Mouse (Mus musculus) bone marrow macrophage, adult 2 months (primary cell): Measurements from ENCODE around the gene Col4a2. TPM values are rescaled to one million over a fixed set of nuclear protein-coding genes. Genes with fewer than 3 reads are reported as not detected.
A peak's percentile ranks its signal among the peaks of the same experiment; 100 is the strongest.

ENCODE experiments used
- H3K27ac ChIP-seq: 2 replicates; pipeline ENCODE4 v1.5.1; 2012; ENCODE audit warnings: low read depth, low read length; ENCODE audit not compliant: insufficient read depth
- H3K4me1 ChIP-seq: 2 replicates; pipeline ENCODE4 v1.6.1; 2012; ENCODE audit warnings: low read length; ENCODE audit not compliant: control insufficient read depth, insufficient read depth
- H3K4me3 ChIP-seq: 2 replicates; pipeline ENCODE4 v1.5.1; 2012; ENCODE audit warnings: mild to moderate bottlenecking, low read length, moderate library complexity; ENCODE audit not compliant: insufficient read depth
- CTCF ChIP-seq: IDR thresholded peaks from 2 replicates; pipeline ENCODE4 v1.5.1; 2012; ENCODE audit warnings: low read depth, mild to moderate bottlenecking, low read length, moderate library complexity
- POLR2A ChIP-seq: IDR thresholded peaks from 2 replicates; pipeline ENCODE4 v1.6.1; 2012; ENCODE audit warnings: mild to moderate bottlenecking, low read depth, low read length, borderline replicate concordance
- polyA plus RNA-seq: library from polyadenylated mRNA; stranded (reverse); fragments of >200 nt; gene quantifications from 2 replicates; pipeline ENCODE4 v1.2.4, GENCODE M21; 2012; ENCODE audit not compliant: missing spikeins, insufficient read depth, insufficient read length

Col4a2 gene
- polyA plus RNA-seq, 1 experiment: 2.6 TPM

- TF ChIP-seq CTCF (no peak), POLR2A (no peak)
- Histone ChIP-seq H3K27ac (no peak overlapping the region), H3K4me1 (peaks cover 9% of the 10 kb centered on the region), H3K4me3 (no peak overlapping the region)
Observed at GRCm38 (mm10) chr8:11292611-11293010, 20.0 kb upstream of the Col4a2 start.

- no peak for TF ChIP-seq CTCF
- TF ChIP-seq POLR2A: no peak
- Histone ChIP-seq H3K4me3 (no peak overlapping the region), H3K27ac (no peak overlapping the region), H3K4me1 (peaks cover 11% of the 10 kb centered on the region)
Observed at GRCm38 (mm10) chr8:11296282-11296943, 16.2 kb upstream of the Col4a2 start.

- peaks cover 11% of the 10 kb centered on the region for H3K4me1 ChIP-seq
- H3K27ac ChIP-seq: peak overlapping the region; percentile 20; the same call in 1 of the 2 replicates
- TF ChIP-seq CTCF: no peak
- TF ChIP-seq POLR2A: no peak
- no peak overlapping the region for H3K4me3 ChIP-seq
Observed at GRCm38 (mm10) chr8:11297141-11297838, 15.3 kb upstream of the Col4a2 start.

- H3K4me1 ChIP-seq: peaks cover 11% of the 10 kb centered on the region
- H3K27ac ChIP-seq: no peak overlapping the region
- no peak overlapping the region for H3K4me3 ChIP-seq
- no peak for TF ChIP-seq CTCF
- no peak for TF ChIP-seq POLR2A
Observed at GRCm38 (mm10) chr8:11298531-11299316, 13.9 kb upstream of the Col4a2 start.

GRCm38 (mm10) chr8:11299317-11299602, 13.3 kb upstream of the Col4a2 start:
- H3K4me1 ChIP-seq: peaks cover 11% of the 10 kb centered on the region
- no peak overlapping the region for H3K27ac ChIP-seq
- no peak overlapping the region for H3K4me3 ChIP-seq
- TF ChIP-seq POLR2A: no peak
- TF ChIP-seq CTCF: no peak

- TF ChIP-seq CTCF (no peak), POLR2A (no peak)
- H3K4me3 ChIP-seq: no peak overlapping the region
- no peak overlapping the region for H3K27ac ChIP-seq
- peaks cover 11% of the 10 kb centered on the region for H3K4me1 ChIP-seq
Observed at GRCm38 (mm10) chr8:11300436-11300835, 12.2 kb upstream of the Col4a2 start.

- no peak overlapping the region for H3K27ac ChIP-seq
- TF ChIP-seq POLR2A (no peak), CTCF (no peak)
- H3K4me1 ChIP-seq: no peaks in the 10 kb centered on the region
- H3K4me3 ChIP-seq: no peak overlapping the region
Observed at GRCm38 (mm10) chr8:11304027-11304601, 8.5 kb upstream of the Col4a2 start.

- Histone ChIP-seq H3K4me3 (no peak overlapping the region), H3K27ac (no peak overlapping the region), H3K4me1 (no peaks in the 10 kb centered on the region)
- no peak for TF ChIP-seq CTCF
- no peak for TF ChIP-seq POLR2A
Observed at GRCm38 (mm10) chr8:11305539-11305938, 7.1 kb upstream of the Col4a2 start.

- TF ChIP-seq CTCF: no peak
- TF ChIP-seq POLR2A: no peak
- Histone ChIP-seq H3K4me1 (no peaks in the 10 kb centered on the region), H3K4me3 (no peak overlapping the region), H3K27ac (no peak overlapping the region)
Observed at GRCm38 (mm10) chr8:11307451-11307850, 5.2 kb upstream of the Col4a2 start.

- TF ChIP-seq CTCF (no peak), POLR2A (no peak)
- Histone ChIP-seq H3K27ac (no peak overlapping the region), H3K4me1 (no peaks in the 10 kb centered on the region), H3K4me3 (no peak overlapping the region)
Observed at GRCm38 (mm10) chr8:11308570-11308998, 4.0 kb upstream of the Col4a2 start.

GRCm38 (mm10) chr8:11309226-11309625, 3.4 kb upstream of the Col4a2 start:
- TF ChIP-seq CTCF (no peak), POLR2A (no peak)
- Histone ChIP-seq H3K4me1 (no peaks in the 10 kb centered on the region), H3K4me3 (no peak overlapping the region), H3K27ac (no peak overlapping the region)
